Comparison of ENCODE assay signal across 8 mouse cellular contexts in genomic region chr6:38695380-38696054, GRCm38 (mm10). TPM values are rescaled to one million over a fixed set of nuclear protein-coding genes. Genes with fewer than 3 reads are reported as not detected.
A peak's percentile ranks its signal among the peaks of the same experiment; 100 is the strongest.
DNase-seq lines count a peak whose midpoint lies in the region; ATAC-seq and TF ChIP-seq lines count a peak whose summit lies in the region.

No protein-coding gene starts in this region.

- no peak for TF ChIP-seq POLR2A in limb, embryonic 14.5 days (IDR thresholded peaks at IDR 0.05; ENCODE audit: borderline replicate concordance, extremely low read depth, insufficient read depth, insufficient read length)

- H3K36me3 ChIP-seq in embryonic facial prominence, embryonic 13.5 days: peaks cover 53% of the 10 kb centered on the region
- peaks cover 55% of the 10 kb centered on the region for H3K36me3 ChIP-seq in kidney, embryonic 14.5 days (ENCODE audit: control insufficient read depth, insufficient read depth, low read length)
- peaks cover 55% of the 10 kb centered on the region for H3K36me3 ChIP-seq in limb, embryonic 14.5 days (ENCODE audit: control insufficient read depth, insufficient read depth, low read length)
- no peaks in the 10 kb centered on the region for H3K36me3 ChIP-seq in splenic B cell, adult 2 months (ENCODE audit: control insufficient read depth, insufficient read depth, low read length, poor library complexity, severe bottlenecking)

- no peak overlapping the region for H3K4me2 ChIP-seq in embryonic facial prominence, embryonic 13.5 days
- no peak overlapping the region for H3K4me2 ChIP-seq in kidney, embryonic 14.5 days (replicated peaks; ENCODE audit: low read depth, low read length)
- H3K4me2 ChIP-seq in limb, embryonic 14.5 days (replicated peaks; ENCODE audit: low read depth, low read length, severe bottlenecking): no peak overlapping the region

- DNase-seq in 416B (ENCODE audit: low read depth): peak; percentile 82
- peak; percentile 81 to 86 for DNase-seq in adrenal gland, postnatal 36 days
- DNase-seq in heart, adult 9 months (ENCODE audit: low spot score in 2 of 2): peak; percentile 42 to 66
- DNase-seq in limb, embryonic 14.5 days (ENCODE audit: low spot score): peak; percentile 94
- DNase-seq in naive thymus-derived CD4-positive, alpha-beta T cell, adult 2 months (ENCODE audit: low read depth): peak; percentile 71
- peak; percentile 84 for DNase-seq in splenic B cell, adult 2 months (ENCODE audit: low read depth, low spot score)

- ATAC-seq in embryonic facial prominence, embryonic 13.5 days (ENCODE audit: insufficient number of reproducible peaks, insufficient read depth, low FRiP score, low TSS enrichment, low read depth): peak; percentile 39; the same call in 1 of the 2 replicates
- ATAC-seq in kidney, embryonic 14.5 days (ENCODE audit: low FRiP score, low TSS enrichment): peak; percentile 77
- peak; percentile 45; the same call in 1 of the 2 replicates for ATAC-seq in limb, embryonic 14.5 days (ENCODE audit: low FRiP score, low read depth)

- no peaks in the 10 kb centered on the region for H3K27me3 ChIP-seq in embryonic facial prominence, embryonic 13.5 days
- H3K27me3 ChIP-seq in kidney, embryonic 14.5 days (ENCODE audit: control insufficient read depth, insufficient read depth, low read length): no peaks in the 10 kb centered on the region
- no peaks in the 10 kb centered on the region for H3K27me3 ChIP-seq in limb, embryonic 14.5 days (ENCODE audit: control insufficient read depth, insufficient read depth, low read length)
- no peaks in the 10 kb centered on the region for H3K27me3 ChIP-seq in splenic B cell, adult 2 months (ENCODE audit: control insufficient read depth, insufficient read depth, low read length, poor library complexity, severe bottlenecking)

- no peaks in the 10 kb centered on the region for H3K9me3 ChIP-seq in embryonic facial prominence, embryonic 13.5 days
- no peaks in the 10 kb centered on the region for H3K9me3 ChIP-seq in kidney, embryonic 14.5 days (ENCODE audit: control insufficient read depth, low read length)
- H3K9me3 ChIP-seq in limb, embryonic 14.5 days (ENCODE audit: control insufficient read depth, low read length): no peaks in the 10 kb centered on the region

- H3K4me1 ChIP-seq in embryonic facial prominence, embryonic 13.5 days: no peaks in the 10 kb centered on the region
- H3K4me1 ChIP-seq in kidney, embryonic 14.5 days (ENCODE audit: control insufficient read depth, insufficient read depth, low read length): no peaks in the 10 kb centered on the region
- H3K4me1 ChIP-seq in limb, embryonic 14.5 days (ENCODE audit: control insufficient read depth, insufficient read depth, low read length): no peaks in the 10 kb centered on the region

- 30% methylated on average over 9 of the region's 9 CpGs for WGBS in embryonic facial prominence, embryonic 13.5 days
- WGBS in kidney, embryonic 14.5 days: 24% methylated on average over 9 of the region's 9 CpGs
- 31% methylated on average over 9 of the region's 9 CpGs for WGBS in limb, embryonic 14.5 days

- H3K9ac ChIP-seq in embryonic facial prominence, embryonic 13.5 days: no peak overlapping the region
- no peak overlapping the region for H3K9ac ChIP-seq in kidney, embryonic 14.5 days (ENCODE audit: low read depth, low read length)
- no peak overlapping the region for H3K9ac ChIP-seq in limb, embryonic 14.5 days (ENCODE audit: low read depth, low read length, severe bottlenecking)

- H3K4me3 ChIP-seq in embryonic facial prominence, embryonic 13.5 days: no peak overlapping the region
- H3K4me3 ChIP-seq in kidney, embryonic 14.5 days (ENCODE audit: low read length): no peak overlapping the region
- H3K4me3 ChIP-seq in limb, embryonic 14.5 days (replicated peaks; ENCODE audit: low read length): no peak overlapping the region

- H3K27ac ChIP-seq in embryonic facial prominence, embryonic 13.5 days: no peak overlapping the region
- no peak overlapping the region for H3K27ac ChIP-seq in kidney, embryonic 14.5 days (ENCODE audit: low read depth, low read length)
- H3K27ac ChIP-seq in limb, embryonic 14.5 days (replicated peaks; ENCODE audit: low read depth, low read length): no peak overlapping the region

RNA-seq across cellular contexts. Expression of gene Clec2l, which starts 32.6 kb away (rescaled TPM):
- 1 to 10 TPM in 1 of 2 experiments, under 1 TPM in 1; 0.99 to 4.1 TPM for total RNA-seq in adrenal gland, postnatal 36 days (2021)
- 4.9 and 5.7 TPM in 2 replicates for polyA plus RNA-seq in embryonic facial prominence, embryonic 13.5 days (2015; fragmentation: Nextera tagmentation; extraction: Ambion mirVana)
- polyA plus RNA-seq in kidney, embryonic 14.5 days (2014; fragmentation: Nextera tagmentation; extraction: Ambion mirVana): 1.1 and 1.3 TPM in 2 replicates
- polyA plus RNA-seq in limb, embryonic 14.5 days (2012; rRNA removed): 16.1 and 18.2 TPM in 2 replicates
- polyA plus RNA-seq in limb, embryonic 14.5 days (2014; fragmentation: Nextera tagmentation; extraction: Ambion mirVana): 6.3 and 11.7 TPM in 2 replicates

RNA-seq across cellular contexts. Expression of gene Klrg2, which starts 58.5 kb away (rescaled TPM):
- total RNA-seq in adrenal gland, postnatal 36 days (2021): 1 to 10 TPM; 3.2 to 4.3 TPM
- polyA plus RNA-seq in embryonic facial prominence, embryonic 13.5 days (2015; fragmentation: Nextera tagmentation; extraction: Ambion mirVana): 1.1 and 1.3 TPM in 2 replicates
- polyA plus RNA-seq in kidney, embryonic 14.5 days (2014; fragmentation: Nextera tagmentation; extraction: Ambion mirVana): 0.24 and 0.46 TPM in 2 replicates
- 1.3 and 1.5 TPM in 2 replicates for polyA plus RNA-seq in limb, embryonic 14.5 days (2012; rRNA removed)
- polyA plus RNA-seq in limb, embryonic 14.5 days (2014; fragmentation: Nextera tagmentation; extraction: Ambion mirVana): 1.1 and 2.1 TPM in 2 replicates
